Mouse (Mus musculus) testis, adult 2 months (tissue): ENCODE data around the gene Itpr1.

Source experiments
- CTCF ChIP-seq: fragments of 200-500 bp; IDR thresholded peaks from 2 replicates; pipeline ENCODE4 v1.5.1; 2012; ENCODE audit warnings: low read depth, mild to moderate bottlenecking, inconsistent platforms, low read length, moderate library complexity; ENCODE audit not compliant: control insufficient read depth, insufficient read depth, insufficient replicate concordance
- POLR2A ChIP-seq: fragments of 200-500 bp; IDR thresholded peaks from 2 replicates; pipeline ENCODE4 v1.6.1; 2012; ENCODE audit warnings: low read depth, mild to moderate bottlenecking, inconsistent platforms, low read length, moderate library complexity; ENCODE audit not compliant: control insufficient read depth

GRCm38 (mm10) chr6:108504717-108505116 is 291.8 kb downstream of the Itpr1 start:
- no peak for TF ChIP-seq POLR2A
- no peak for TF ChIP-seq CTCF
